Mouse (Mus musculus) embryonic fibroblast, embryonic 13.5 days (primary cell): ENCODE results near the gene Guca2b. TPM values are rescaled to one million over a fixed set of nuclear protein-coding genes. Genes with fewer than 3 reads are reported as not detected.

Experiments
- H3K27ac ChIP-seq: 2 replicates; pipeline ENCODE4 v1.5.1; 2012; ENCODE audit warnings: low read length, control low read depth, inconsistent platforms; ENCODE audit not compliant: insufficient read depth
- H3K4me1 ChIP-seq: 2 replicates; pipeline ENCODE4 v1.6.1; 2011; ENCODE audit warnings: low read length; ENCODE audit not compliant: control insufficient read depth, insufficient read depth
- H3K4me3 ChIP-seq: 2 replicates; pipeline ENCODE4 v1.5.1; 2011; ENCODE audit warnings: mild to moderate bottlenecking, control low read depth, low read length; ENCODE audit not compliant: insufficient read depth
- CTCF ChIP-seq: IDR thresholded peaks from 2 replicates; pipeline ENCODE4 v1.5.1; 2011; ENCODE audit warnings: mild to moderate bottlenecking, control low read depth, low read length, moderate library complexity, borderline replicate concordance; ENCODE audit not compliant: insufficient read depth
- POLR2A ChIP-seq: IDR thresholded peaks from 2 replicates; pipeline ENCODE4 v1.6.1; 2011; ENCODE audit warnings: low read depth, mild to moderate bottlenecking, control low read depth, low read length, moderate library complexity
- polyA plus RNA-seq: library from polyadenylated mRNA; stranded (reverse); fragments of >200 nt; gene quantifications from 2 replicates; pipeline ENCODE4 v1.2.4, GENCODE M21; 2011; ENCODE audit warnings: low read depth; ENCODE audit not compliant: missing spikeins, insufficient read length

Gene Guca2b
- polyA plus RNA-seq, 1 experiment = not detected

DNA sequence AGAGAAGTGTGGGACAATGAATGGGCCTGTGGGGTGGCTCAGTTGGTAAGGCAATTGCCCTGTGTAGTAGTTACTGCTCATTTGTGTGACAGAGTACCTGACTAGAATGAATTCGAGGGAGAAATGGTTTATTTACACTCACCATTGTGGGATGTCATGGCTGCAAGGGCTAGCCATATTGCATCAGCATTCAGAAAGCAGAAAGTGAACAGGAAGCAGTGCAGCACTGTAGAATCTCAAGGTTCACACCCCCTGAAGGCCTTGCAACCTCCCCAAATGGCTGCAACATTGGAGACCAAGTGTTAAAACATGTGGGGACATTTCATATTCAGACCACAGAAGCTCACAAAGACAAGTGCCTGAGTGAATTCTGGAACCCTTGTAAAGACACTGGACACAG is 44.7 kb downstream of the Guca2b start:
- no peak overlapping the region for H3K4me3 ChIP-seq
- peak overlapping the region; percentile 38; the same call in 1 of the 2 replicates for H3K27ac ChIP-seq
- no peak for TF ChIP-seq POLR2A
- TF ChIP-seq CTCF = no peak
- H3K4me1 ChIP-seq = no peaks in the 10 kb centered on the region; the same call in 1 of the 2 replicates

DNA sequence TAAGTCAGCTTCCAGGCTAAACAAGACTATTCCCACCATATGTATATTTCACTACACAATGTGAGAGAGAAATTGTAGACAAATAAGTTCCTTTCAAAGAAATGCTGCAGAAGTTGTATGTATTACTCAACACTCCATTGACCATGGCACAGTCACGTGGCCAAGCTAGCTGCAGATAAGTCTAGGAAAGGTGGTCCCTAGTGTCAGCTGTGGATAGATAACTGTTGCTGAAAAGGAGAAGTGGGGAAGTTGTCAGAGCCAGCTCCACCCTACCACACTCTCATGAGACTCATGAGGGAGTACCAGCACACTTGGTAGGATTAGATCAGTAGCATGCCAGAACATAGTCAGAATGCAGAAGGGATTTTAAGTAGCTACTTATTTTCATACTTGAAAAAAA is 49.3 kb downstream of the Guca2b start:
- no peaks in the 10 kb centered on the region; the same call in 1 of the 2 replicates for H3K4me1 ChIP-seq
- TF ChIP-seq CTCF (no peak), POLR2A (no peak)

More for the DNA sequence above, 49.3 kb downstream of the Guca2b start:
- Histone ChIP-seq H3K4me3 (no peak overlapping the region), H3K27ac (no peak overlapping the region)

Other genes starting within 250 kb of the Guca2b start
- 1.3 and 2.0 TPM in 2 replicates for gene Ccdc30, start 243.4 kb downstream of the Guca2b start, polyA plus RNA-seq
- gene Ppcs, start 236.5 kb downstream of the Guca2b start, polyA plus RNA-seq = 8.9 and 10.5 TPM in 2 replicates
- gene Zmynd12, start 236.1 kb downstream of the Guca2b start, polyA plus RNA-seq = not detected in 2 replicates
- not detected in 2 replicates for gene Rimkla, start 166.3 kb downstream of the Guca2b start, polyA plus RNA-seq
- 40.3 and 48.6 TPM in 2 replicates for gene Foxj3, start 122.0 kb downstream of the Guca2b start, polyA plus RNA-seq
- 3.5 and 4.9 TPM in 2 replicates for gene Frg2f1, start 119.4 kb downstream of the Guca2b start, polyA plus RNA-seq
- gene Guca2a, start 21.2 kb downstream of the Guca2b start, polyA plus RNA-seq = not detected in 2 replicates
- 2.9 and 3.8 TPM in 2 replicates for gene Hivep3, start 74.8 kb upstream of the Guca2b start, polyA plus RNA-seq